In the genomic region with DNA sequence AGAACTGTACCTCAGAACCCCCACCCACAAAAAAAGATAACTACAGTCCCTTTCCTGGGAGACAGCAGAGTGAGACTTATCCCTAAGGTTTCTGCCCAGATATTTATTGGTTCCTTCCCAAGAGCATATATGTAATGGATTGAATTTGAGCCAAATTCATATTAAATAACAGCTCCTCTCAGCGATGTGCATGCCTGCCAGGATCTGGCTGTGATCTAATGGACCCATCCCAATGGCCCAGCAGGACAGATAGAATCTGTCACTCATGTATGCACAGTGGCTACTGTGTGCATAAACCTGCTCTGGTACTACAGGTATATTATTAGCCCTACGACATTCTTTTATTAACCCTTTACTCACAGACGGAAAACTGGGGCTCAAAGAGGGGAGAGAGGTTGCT, we compare ENCODE assay signal across 11 mouse cellular contexts.
"Had no signal": no experiment of that assay in that cellular context is flagged by ENCODE, and none has a peak within 500 bp of the region (broad histone marks: within the 10 kb centered on the region; RNA-seq: fewer than 3 reads in every experiment).

No protein-coding gene starts in this region.

- H3K36me3 ChIP-seq: limb, embryonic 15.5 days; liver, embryonic 12.5 days; lung, embryonic 15.5 days; midbrain, embryonic 15.5 days; neural tube, embryonic 13.5 days; stomach, embryonic 15.5 days had no signal

- H3K9ac ChIP-seq: limb, embryonic 15.5 days; liver, embryonic 12.5 days; lung, embryonic 15.5 days; midbrain, embryonic 15.5 days; neural tube, embryonic 13.5 days; stomach, embryonic 15.5 days had no signal

- H3K27ac ChIP-seq: layer of hippocampus, adult 2 months; limb, embryonic 15.5 days; liver, embryonic 12.5 days; lung, embryonic 15.5 days; midbrain, embryonic 15.5 days; neural tube, embryonic 13.5 days; stomach, embryonic 15.5 days had no signal

- DNase-seq: kidney, adult 18-20 months; kidney, postnatal 10 days; right cerebral cortex, postnatal 14 days had no signal

- ATAC-seq: liver, embryonic 12.5 days; midbrain, embryonic 15.5 days had no signal

- H3K4me3 ChIP-seq: layer of hippocampus, adult 2 months; limb, embryonic 15.5 days; liver, embryonic 12.5 days; lung, embryonic 15.5 days; midbrain, embryonic 15.5 days; neural tube, embryonic 13.5 days; stomach, embryonic 15.5 days had no signal

- H3K4me1 ChIP-seq: liver, embryonic 12.5 days had no signal

- H3K27me3 ChIP-seq: limb, embryonic 15.5 days; lung, embryonic 15.5 days; midbrain, embryonic 15.5 days; neural tube, embryonic 13.5 days; stomach, embryonic 15.5 days had no signal

- H3K4me2 ChIP-seq: limb, embryonic 15.5 days; liver, embryonic 12.5 days; lung, embryonic 15.5 days; midbrain, embryonic 11.5 days; midbrain, embryonic 15.5 days; neural tube, embryonic 13.5 days; stomach, embryonic 15.5 days had no signal

- H3K9me3 ChIP-seq: limb, embryonic 15.5 days; liver, embryonic 12.5 days; midbrain, embryonic 15.5 days; stomach, embryonic 15.5 days had no signal
